Mouse (Mus musculus): ENCODE measurements around the gene Tmem270. TPM values are rescaled to one million over a fixed set of nuclear protein-coding genes. Genes with fewer than 3 reads are reported as not detected.

Tmem270 gene
- polyA plus RNA-seq, 1 experiment from 2014 or later = not detected

DNA sequence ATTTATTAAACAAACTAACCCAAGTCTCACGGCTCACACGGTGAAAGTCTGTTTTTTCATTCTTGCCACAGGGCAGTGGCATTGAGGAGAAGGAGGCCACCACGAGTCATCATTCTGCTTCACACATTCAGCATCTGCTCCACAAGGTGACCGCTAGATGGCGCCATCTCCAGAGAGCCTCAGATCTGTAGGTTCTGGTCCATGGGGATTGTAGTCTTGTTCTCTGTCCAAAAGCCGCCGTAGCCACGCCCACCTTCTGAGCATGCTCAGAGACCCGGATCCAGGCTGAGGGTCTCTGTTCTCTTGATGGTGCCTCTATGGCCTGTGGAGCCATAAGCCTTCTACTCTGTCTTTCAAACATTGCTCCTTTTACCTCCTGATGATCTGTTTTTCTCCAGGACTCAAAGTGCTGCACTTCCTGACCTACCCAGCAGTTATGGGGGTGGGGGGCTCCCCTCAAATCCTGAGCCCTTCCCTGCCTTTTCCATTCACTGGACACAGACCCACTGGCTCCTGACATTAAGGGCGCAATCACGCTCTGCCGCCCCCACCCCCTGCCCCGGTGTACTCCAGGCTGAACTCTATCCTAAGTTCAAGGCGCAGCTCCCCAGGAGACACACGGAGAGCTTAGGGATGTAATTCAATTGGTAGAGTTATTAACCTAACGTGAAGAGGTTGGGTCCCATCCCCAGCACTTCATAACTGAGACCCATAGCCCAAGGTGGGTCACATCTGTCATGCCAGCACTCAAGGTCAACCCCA lies 11.7 kb upstream of the Tmem270 start:
- H3K9ac ChIP-seq (ENCODE audit: low read depth, low read length) = no peak overlapping the region
- H3K36me3 ChIP-seq (ENCODE audit: control insufficient read depth, insufficient read depth, low read length) = no peaks in the 10 kb centered on the region
- H3K27ac ChIP-seq (ENCODE audit: low read depth, low read length) = no peak overlapping the region
- no peaks in the 10 kb centered on the region for H3K27me3 ChIP-seq (replicated peaks; ENCODE audit: control insufficient read depth, insufficient read depth, low read length)
- H3K4me2 ChIP-seq (ENCODE audit: low read length) = no peak overlapping the region
- no peak for ATAC-seq
- H3K4me1 ChIP-seq (ENCODE audit: control insufficient read depth, insufficient read depth, low read depth, low read length) = no peaks in the 10 kb centered on the region
- H3K9me3 ChIP-seq (ENCODE audit: control insufficient read depth, low read length) = no peaks in the 10 kb centered on the region
- H3K4me3 ChIP-seq (ENCODE audit: low read length) = no peak overlapping the region
- whole genome bisulfite sequencing = 49% methylated on average over 16 of the region's 16 CpGs

DNA sequence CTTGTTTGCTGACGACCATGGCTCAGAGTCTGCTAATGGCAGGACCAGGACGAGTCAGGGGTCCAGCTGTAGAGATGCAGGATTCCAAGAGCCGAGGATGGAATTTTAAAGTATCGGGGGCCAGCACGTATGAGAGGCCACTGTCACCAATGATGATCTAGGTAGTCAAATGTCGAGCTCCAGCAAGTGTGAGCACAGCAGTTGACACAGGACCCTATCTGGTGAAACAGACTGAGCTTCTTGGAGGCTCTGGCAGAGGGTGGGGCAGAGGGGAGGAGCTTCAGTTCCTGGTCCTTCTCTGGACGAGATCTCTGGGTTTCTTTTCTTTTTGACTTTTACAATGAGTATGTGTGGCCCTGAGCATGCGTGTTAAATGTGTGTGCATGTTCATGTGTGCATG lies 8.8 kb upstream of the Tmem270 start, which contains the start of gene Cldn13:
Gene Cldn13, minus strand, starts transcription at position 216 of the 400 bp plus-strand sequence.
- no peak for ATAC-seq
- Histone ChIP-seq H3K27ac (ENCODE audit: low read depth, low read length) (no peak within 1 kb of the TSS), H3K9me3 (ENCODE audit: control insufficient read depth, low read length) (no peaks in the 10 kb centered on the region), H3K27me3 (replicated peaks; ENCODE audit: control insufficient read depth, insufficient read depth, low read length) (no peaks in the 10 kb centered on the region), H3K36me3 (ENCODE audit: control insufficient read depth, insufficient read depth, low read length) (no peaks in the 10 kb centered on the region), H3K4me1 (ENCODE audit: control insufficient read depth, insufficient read depth, low read depth, low read length) (no peaks in the 10 kb centered on the region), H3K9ac (ENCODE audit: low read depth, low read length) (no peak within 1 kb of the TSS), H3K4me2 (ENCODE audit: low read length) (no peak within 1 kb of the TSS), H3K4me3 (ENCODE audit: low read length) (no peak within 1 kb of the TSS)
- 84% methylated on average over 8 of the region's 8 CpGs for WGBS

DNA sequence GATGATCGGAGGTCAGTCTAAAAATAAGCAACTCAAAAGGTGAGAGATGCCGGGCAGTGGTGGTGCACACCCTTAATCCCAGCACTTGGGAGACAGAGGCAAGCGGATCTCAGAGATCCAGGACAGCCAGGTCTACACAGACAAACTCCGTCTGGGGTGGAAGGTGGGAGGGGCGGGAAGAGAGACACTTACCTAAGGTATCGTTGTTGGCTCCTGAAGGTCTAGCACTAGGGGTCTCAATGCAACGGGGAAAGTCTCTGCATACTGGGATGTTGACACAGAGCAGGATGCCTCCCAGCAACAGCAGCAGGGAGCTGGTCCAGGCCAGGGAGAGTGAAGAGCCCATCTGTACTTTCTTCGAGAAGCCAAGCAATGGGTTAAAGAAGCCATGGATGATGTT lies 8.0 kb upstream of the Tmem270 start:
- H3K27me3 ChIP-seq (replicated peaks; ENCODE audit: control insufficient read depth, insufficient read depth, low read length) = no peaks in the 10 kb centered on the region
- no peak overlapping the region for H3K27ac ChIP-seq (ENCODE audit: low read depth, low read length)
- H3K36me3 ChIP-seq (ENCODE audit: control insufficient read depth, insufficient read depth, low read length) = no peaks in the 10 kb centered on the region
- no peaks in the 10 kb centered on the region for H3K9me3 ChIP-seq (ENCODE audit: control insufficient read depth, low read length)
- H3K4me1 ChIP-seq (ENCODE audit: control insufficient read depth, insufficient read depth, low read depth, low read length) = no peaks in the 10 kb centered on the region
- no peak overlapping the region for H3K9ac ChIP-seq (ENCODE audit: low read depth, low read length)
- ATAC-seq = no peak
- 88% methylated on average over 8 of the region's 8 CpGs for WGBS
- H3K4me3 ChIP-seq (ENCODE audit: low read length) = no peak overlapping the region
- no peak overlapping the region for H3K4me2 ChIP-seq (ENCODE audit: low read length)

DNA sequence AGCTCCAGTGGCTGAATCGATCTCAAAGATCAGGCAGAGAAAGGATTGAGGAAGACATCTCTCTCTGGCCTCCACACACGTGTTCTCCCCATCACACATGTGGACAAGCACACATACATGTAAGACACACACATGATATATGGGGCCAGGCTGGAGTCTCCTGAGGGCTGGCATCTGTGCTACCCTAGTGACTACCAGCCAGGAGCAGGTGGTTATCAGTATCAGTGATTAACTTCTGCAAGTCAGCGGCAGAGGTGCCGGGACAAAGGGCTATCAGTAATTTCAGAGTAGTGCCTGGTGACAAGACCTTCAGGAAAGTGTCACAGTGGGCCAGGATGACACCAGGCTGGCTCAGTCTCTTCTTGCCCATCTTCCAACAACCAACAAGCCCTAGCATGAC lies 7.2 kb upstream of the Tmem270 start:
- 86% methylated on average over 4 of the region's 4 CpGs for WGBS

DNA sequence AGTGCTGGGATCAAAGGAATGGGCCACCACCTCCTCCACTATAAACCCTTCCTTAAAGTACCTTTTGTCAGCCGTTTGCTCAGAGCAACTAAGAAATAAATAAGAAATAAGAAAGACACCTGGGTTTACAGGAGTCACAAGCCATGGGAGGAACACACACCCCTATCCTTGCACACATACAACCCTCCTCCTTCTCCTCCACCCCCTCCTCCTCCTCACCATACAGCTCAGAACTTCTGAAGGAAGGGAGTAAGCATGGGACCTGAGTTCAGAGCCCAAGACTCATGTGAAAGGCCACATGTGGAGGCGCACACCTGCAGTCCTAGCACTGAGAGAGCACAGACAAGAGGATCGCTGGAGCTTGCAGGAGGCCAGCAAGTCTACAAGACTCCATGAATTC lies 6.8 kb upstream of the Tmem270 start:
- H3K27me3 ChIP-seq (replicated peaks; ENCODE audit: control insufficient read depth, insufficient read depth, low read length) = no peaks in the 10 kb centered on the region
- no peak overlapping the region for H3K4me3 ChIP-seq (ENCODE audit: low read length)
- H3K9ac ChIP-seq (ENCODE audit: low read depth, low read length) = no peak overlapping the region
- H3K27ac ChIP-seq (ENCODE audit: low read depth, low read length) = no peak overlapping the region
- no peaks in the 10 kb centered on the region for H3K4me1 ChIP-seq (ENCODE audit: control insufficient read depth, insufficient read depth, low read depth, low read length)
- H3K36me3 ChIP-seq (ENCODE audit: control insufficient read depth, insufficient read depth, low read length) = no peaks in the 10 kb centered on the region
- 82% methylated on average over 3 of the region's 3 CpGs for WGBS
- no peak overlapping the region for H3K4me2 ChIP-seq (ENCODE audit: low read length)
- no peak for ATAC-seq
- no peaks in the 10 kb centered on the region for H3K9me3 ChIP-seq (ENCODE audit: control insufficient read depth, low read length)

More for the DNA sequence above, 7.2 kb upstream of the Tmem270 start:
- Histone ChIP-seq H3K4me2 (ENCODE audit: low read length) (no peak overlapping the region), H3K9ac (ENCODE audit: low read depth, low read length) (no peak overlapping the region), H3K9me3 (ENCODE audit: control insufficient read depth, low read length) (no peaks in the 10 kb centered on the region), H3K27ac (ENCODE audit: low read depth, low read length) (no peak overlapping the region), H3K27me3 (replicated peaks; ENCODE audit: control insufficient read depth, insufficient read depth, low read length) (no peaks in the 10 kb centered on the region), H3K4me3 (ENCODE audit: low read length) (no peak overlapping the region), H3K4me1 (ENCODE audit: control insufficient read depth, insufficient read depth, low read depth, low read length) (no peaks in the 10 kb centered on the region), H3K36me3 (ENCODE audit: control insufficient read depth, insufficient read depth, low read length) (no peaks in the 10 kb centered on the region)
- ATAC-seq = no peak

DNA sequence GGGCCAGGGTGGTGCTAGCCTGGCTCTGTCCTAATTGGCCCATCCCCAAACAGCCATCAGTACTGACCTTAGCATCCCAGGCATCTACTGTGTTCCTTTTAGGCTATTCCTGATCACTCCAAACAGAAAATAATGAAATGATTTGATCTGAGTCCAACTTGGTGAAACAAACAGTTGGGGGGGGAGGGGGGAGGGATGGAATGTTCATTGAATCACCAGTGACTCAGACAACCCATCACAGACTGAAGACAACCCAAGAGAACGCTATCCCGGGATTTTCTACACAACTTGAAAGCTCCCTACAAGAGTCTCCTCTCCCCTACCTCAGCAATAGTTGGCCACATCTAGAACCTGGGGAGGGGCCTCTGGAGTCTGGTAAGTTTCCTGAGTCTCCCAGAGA lies 5.4 kb upstream of the Tmem270 start:
- H3K27ac ChIP-seq (ENCODE audit: low read depth, low read length) = no peak overlapping the region
- WGBS = 85% methylated on average over 2 of the region's 2 CpGs
- no peaks in the 10 kb centered on the region for H3K4me1 ChIP-seq (ENCODE audit: control insufficient read depth, insufficient read depth, low read depth, low read length)
- no peak overlapping the region for H3K4me2 ChIP-seq (ENCODE audit: low read length)
- no peaks in the 10 kb centered on the region for H3K36me3 ChIP-seq (ENCODE audit: control insufficient read depth, insufficient read depth, low read length)
- no peaks in the 10 kb centered on the region for H3K27me3 ChIP-seq (replicated peaks; ENCODE audit: control insufficient read depth, insufficient read depth, low read length)
- no peak overlapping the region for H3K4me3 ChIP-seq (ENCODE audit: low read length)
- H3K9me3 ChIP-seq (ENCODE audit: control insufficient read depth, low read length) = no peaks in the 10 kb centered on the region
- no peak overlapping the region for H3K9ac ChIP-seq (ENCODE audit: low read depth, low read length)
- ATAC-seq = no peak

DNA sequence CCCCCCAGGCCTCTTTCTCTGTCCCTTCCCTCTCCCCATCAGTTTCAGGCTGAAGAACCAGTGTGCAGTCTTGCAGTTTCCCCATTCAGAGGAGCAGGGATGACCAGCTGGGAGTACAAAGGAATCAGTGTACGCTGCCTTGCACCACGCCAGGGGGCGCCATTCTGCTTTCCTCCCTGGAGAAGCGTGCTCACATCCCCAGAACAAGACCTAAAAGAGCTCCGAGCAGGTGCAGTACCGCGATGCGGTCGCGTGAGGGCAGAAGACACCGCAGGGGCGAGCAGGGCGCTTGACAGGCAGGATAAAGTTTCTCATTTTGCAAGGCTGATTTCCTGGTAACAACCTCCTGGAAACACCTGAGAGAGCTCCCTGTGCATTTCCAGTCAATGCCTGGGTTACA lies 602 bp upstream of the Tmem270 start:
- Histone ChIP-seq H3K36me3 (ENCODE audit: control insufficient read depth, insufficient read depth, low read length) (no peaks in the 10 kb centered on the region), H3K4me1 (ENCODE audit: control insufficient read depth, insufficient read depth, low read depth, low read length) (no peaks in the 10 kb centered on the region), H3K9ac (ENCODE audit: low read depth, low read length) (no peak overlapping the region), H3K4me2 (ENCODE audit: low read length) (no peak overlapping the region), H3K27ac (ENCODE audit: low read depth, low read length) (no peak overlapping the region), H3K9me3 (ENCODE audit: control insufficient read depth, low read length) (no peaks in the 10 kb centered on the region), H3K4me3 (ENCODE audit: low read length) (no peak overlapping the region), H3K27me3 (replicated peaks; ENCODE audit: control insufficient read depth, insufficient read depth, low read length) (no peaks in the 10 kb centered on the region)
- peak; percentile 63 for ATAC-seq
- 0% methylated on average over 13 of the region's 13 CpGs for WGBS

DNA sequence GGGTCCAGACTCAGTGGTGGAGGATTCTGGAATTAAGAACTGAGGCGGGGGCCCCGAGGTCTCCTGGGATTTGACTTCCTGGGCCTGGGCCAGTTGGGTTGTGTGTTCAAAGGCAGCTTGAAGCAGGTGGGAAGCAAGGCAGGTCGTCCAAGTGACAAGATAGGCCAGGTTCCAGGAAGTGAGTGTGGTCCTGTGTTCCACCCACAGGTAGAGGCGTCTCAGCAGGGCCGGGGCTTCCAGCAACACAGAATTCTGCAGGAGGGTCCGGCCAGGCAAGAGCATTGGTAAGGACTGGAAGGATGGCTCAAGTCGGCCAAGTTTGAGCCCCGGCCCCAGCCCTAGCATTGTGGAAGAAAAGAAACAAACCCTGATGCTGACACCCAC lies 4.9 kb downstream of the Tmem270 start:
- no peak overlapping the region for H3K4me2 ChIP-seq (ENCODE audit: low read length)
- no peaks in the 10 kb centered on the region; the same call in 1 of the 2 replicates for H3K4me1 ChIP-seq (ENCODE audit: control insufficient read depth, insufficient read depth, low read depth, low read length)
- H3K27me3 ChIP-seq (replicated peaks; ENCODE audit: control insufficient read depth, insufficient read depth, low read length) = no peaks in the 10 kb centered on the region
- no peaks in the 10 kb centered on the region for H3K36me3 ChIP-seq (ENCODE audit: control insufficient read depth, insufficient read depth, low read length)
- WGBS = 78% methylated on average over 8 of the region's 8 CpGs
- ATAC-seq = no peak
- no peak overlapping the region for H3K4me3 ChIP-seq (ENCODE audit: low read length)
- no peak overlapping the region for H3K9ac ChIP-seq (ENCODE audit: low read depth, low read length)
- H3K27ac ChIP-seq (ENCODE audit: low read depth, low read length) = no peak overlapping the region
- H3K9me3 ChIP-seq (ENCODE audit: control insufficient read depth, low read length) = no peaks in the 10 kb centered on the region

DNA sequence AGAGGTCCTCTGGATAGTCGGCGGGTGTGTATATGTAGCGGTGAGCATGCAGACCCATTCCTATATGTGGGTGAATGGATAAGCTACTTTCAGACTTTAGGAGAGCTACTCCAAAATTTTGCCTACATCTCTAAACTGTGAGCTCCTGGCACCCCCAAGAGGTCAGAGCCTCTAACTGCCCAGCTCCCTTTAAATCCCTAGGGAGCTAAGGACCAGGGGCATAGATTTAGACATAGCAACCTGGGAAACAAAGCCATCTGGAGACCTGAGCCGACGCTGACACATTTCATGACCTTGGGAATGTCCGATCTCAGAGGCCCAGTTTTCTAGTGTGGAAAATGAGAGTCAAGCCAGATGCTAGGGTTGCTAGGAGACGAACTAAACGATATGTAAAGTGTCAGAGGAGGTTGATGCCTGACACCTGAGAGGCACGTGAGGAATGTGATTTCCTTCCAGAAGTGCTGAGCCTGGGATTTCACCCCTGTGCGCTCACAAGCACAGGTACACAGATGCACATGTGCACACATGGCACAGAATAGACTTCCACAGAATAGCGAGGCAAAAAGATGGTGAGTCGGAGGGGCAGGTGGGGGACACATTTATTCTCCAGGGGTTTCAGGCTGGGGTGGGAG lies 5.4 kb downstream of the Tmem270 start:
- H3K4me2 ChIP-seq (ENCODE audit: low read length) = no peak overlapping the region
- WGBS = 45% methylated on average over 12 of the region's 12 CpGs
- no peaks in the 10 kb centered on the region for H3K27me3 ChIP-seq (replicated peaks; ENCODE audit: control insufficient read depth, insufficient read depth, low read length)
- no peaks in the 10 kb centered on the region for H3K36me3 ChIP-seq (ENCODE audit: control insufficient read depth, insufficient read depth, low read length)
- no peak overlapping the region for H3K9ac ChIP-seq (ENCODE audit: low read depth, low read length)
- H3K27ac ChIP-seq (ENCODE audit: low read depth, low read length) = no peak overlapping the region
- peak; percentile 76 for ATAC-seq
- no peak overlapping the region for H3K4me3 ChIP-seq (ENCODE audit: low read length)
- no peaks in the 10 kb centered on the region; the same call in 1 of the 2 replicates for H3K4me1 ChIP-seq (ENCODE audit: control insufficient read depth, insufficient read depth, low read depth, low read length)
- no peaks in the 10 kb centered on the region for H3K9me3 ChIP-seq (ENCODE audit: control insufficient read depth, low read length)
